Mouse (Mus musculus) stomach, embryonic 14.5 days (tissue): ENCODE measurements around the gene Vnn3. TPM values are rescaled to one million over a fixed set of nuclear protein-coding genes. Genes with fewer than 3 reads are reported as not detected.

Source experiments
- ATAC-seq: fragments of 200-750 bp; cut with Nextera tagmentation; 2 replicates; pipeline ENCODE4 v1.8.0; 2017; ENCODE audit warnings: low read depth, moderate TSS enrichment; ENCODE audit not compliant: insufficient number of reproducible peaks, insufficient read depth, low FRiP score
- H3K27ac ChIP-seq: fragments of 300-500 bp; sonication (generic); 2 replicates; pipeline ENCODE4 v1.5.1; 2014; ENCODE audit warnings: mild to moderate bottlenecking, low read length, moderate library complexity, mixed read lengths
- H3K27me3 ChIP-seq: fragments of 300-500 bp; sonication (generic); 2 replicates; pipeline ENCODE4 v1.6.1; 2014; ENCODE audit warnings: low read length, control low read depth, mixed read lengths; ENCODE audit not compliant: control insufficient read depth, insufficient read depth
- H3K36me3 ChIP-seq: fragments of 300-500 bp; sonication (generic); 2 replicates; pipeline ENCODE4 v1.6.1; 2014; ENCODE audit warnings: mild to moderate bottlenecking, control low read depth, low read length, moderate library complexity, mixed read lengths; ENCODE audit not compliant: control insufficient read depth, insufficient read depth
- H3K4me1 ChIP-seq: fragments of 300-500 bp; sonication (generic); 2 replicates; pipeline ENCODE4 v1.6.1; 2014; ENCODE audit warnings: low read length, control low read depth, mixed read lengths; ENCODE audit not compliant: control insufficient read depth, insufficient read depth
- H3K4me2 ChIP-seq: fragments of 300-500 bp; sonication (generic); replicated peaks from 2 replicates; pipeline ENCODE4 v1.6.1; 2014; ENCODE audit warnings: low read depth, low read length, control low read depth
- H3K4me3 ChIP-seq: fragments of 300-500 bp; sonication (generic); 2 replicates; pipeline ENCODE4 v1.5.1; 2014; ENCODE audit warnings: low read depth, low read length, control low read depth
- H3K9ac ChIP-seq: fragments of 300-500 bp; sonication (generic); replicated peaks from 2 replicates; pipeline ENCODE4 v1.6.1; 2014; ENCODE audit warnings: low read depth, mild to moderate bottlenecking, control low read depth, low read length, moderate library complexity, mixed read lengths
- H3K9me3 ChIP-seq: fragments of 300-500 bp; sonication (generic); 2 replicates; pipeline ENCODE4 v1.6.1; 2016; ENCODE audit warnings: low read depth, low read length, control low read depth; ENCODE audit not compliant: control insufficient read depth
- WGBS: fragments of 180-500 bp; shearing (Covaris S2); extraction: QIAGEN DNeasy Blood & Tissue Kit; methylation state at CpG from one replicate; pipeline ENCODE4 v1.1.7; 2014; 5-methylcytosine and 5-hydroxymethylcytosine counted together
- polyA plus RNA-seq: library from polyadenylated mRNA; unstranded; fragments of >200 nt; fragmentation: Nextera tagmentation; extraction: Ambion mirVana; gene quantifications from 2 replicates; pipeline ENCODE4 v1.2.1, GENCODE M21; 2014

Vnn3 gene
- polyA plus RNA-seq, 1 experiment from 2014 or later = not detected

DNA sequence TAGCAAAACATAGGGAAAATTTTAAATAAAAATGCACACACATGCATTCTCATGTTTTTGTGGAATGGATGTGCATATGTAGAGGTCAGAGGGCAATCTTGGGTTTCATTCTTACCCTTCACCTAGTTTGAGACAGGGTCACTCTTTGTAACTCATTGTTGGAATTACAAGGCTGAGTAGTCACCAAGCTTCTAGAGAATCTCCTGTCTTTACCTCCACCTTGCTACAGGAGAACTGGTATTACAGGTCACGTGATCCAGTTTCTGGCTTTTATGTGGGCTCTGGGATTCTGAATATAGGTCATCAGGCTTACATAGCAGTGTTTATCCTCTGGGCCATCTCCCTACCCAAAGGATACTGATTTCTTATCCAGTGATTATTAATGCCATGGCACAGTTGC, 54.4 kb downstream of the Vnn3 start:
- Histone ChIP-seq H3K9ac (no peak overlapping the region), H3K27me3 (no peaks in the 10 kb centered on the region), H3K4me3 (no peak overlapping the region), H3K27ac (no peak overlapping the region), H3K4me1 (no peaks in the 10 kb centered on the region), H3K4me2 (no peak overlapping the region), H3K9me3 (no peaks in the 10 kb centered on the region), H3K36me3 (no peaks in the 10 kb centered on the region)
- ATAC-seq = no peak
- 83% methylated on average over 1 of the region's 1 CpGs for WGBS

Other genes starting within 250 kb of the Vnn3 start
- 247 and 248 TPM in 2 replicates for gene Rps12, start 64.2 kb upstream of the Vnn3 start, polyA plus RNA-seq
- gene Slc18b1, start 54.5 kb upstream of the Vnn3 start, polyA plus RNA-seq = 17.3 and 23.7 TPM in 2 replicates
- gene Vnn1, start 43.2 kb downstream of the Vnn3 start, polyA plus RNA-seq = 1.9 and 2.5 TPM in 2 replicates
- gene Taar1, start 68.9 kb downstream of the Vnn3 start, polyA plus RNA-seq = not detected in 2 replicates
- not detected in 2 replicates for gene Taar2, start 87.1 kb downstream of the Vnn3 start, polyA plus RNA-seq
- gene Taar3, start 98.1 kb downstream of the Vnn3 start, polyA plus RNA-seq = not detected in 2 replicates
- not detected in 2 replicates for gene Taar4, start 109.0 kb downstream of the Vnn3 start, polyA plus RNA-seq
- gene Taar5, start 119.2 kb downstream of the Vnn3 start, polyA plus RNA-seq = not detected in 2 replicates
- not detected in 2 replicates for gene Taar6, start 134.2 kb downstream of the Vnn3 start, polyA plus RNA-seq
- not detected in 2 replicates for gene Taar7a, start 142.0 kb downstream of the Vnn3 start, polyA plus RNA-seq
- gene Taar7b, start 148.5 kb downstream of the Vnn3 start, polyA plus RNA-seq = not detected in 2 replicates
- not detected in 2 replicates for gene Taar7d, start 175.8 kb downstream of the Vnn3 start, polyA plus RNA-seq
- gene Taar7e, start 186.2 kb downstream of the Vnn3 start, polyA plus RNA-seq = not detected in 2 replicates
- not detected in 2 replicates for gene Taar7f, start 198.0 kb downstream of the Vnn3 start, polyA plus RNA-seq
- not detected in 2 replicates for gene Taar8a, start 225.0 kb downstream of the Vnn3 start, polyA plus RNA-seq
- gene Taar8b, start 240.8 kb downstream of the Vnn3 start, polyA plus RNA-seq = not detected in 2 replicates